Mouse (Mus musculus) adrenal gland, postnatal 4 days (tissue): ENCODE data around the gene Mdga1. TPM values are rescaled to one million over a fixed set of nuclear protein-coding genes. Genes with fewer than 3 reads are reported as not detected.
"Not testable (repeated sequence)": the region's sequence is repeated elsewhere in the genome, so short reads cannot be mapped to it uniquely, and the experiment has no call there.

ENCODE experiments used
- DNase-seq, 2 experiments: peaks; one replicate each; pipeline ENCODE4 v3.0.0; 2021 to 2022; ENCODE audit warnings: low spot score in 2 of 2, mixed read lengths in 2 of 2
- total RNA-seq, 2 experiments: library from RNA; stranded (reverse); gene quantifications; 2 replicates each; pipeline ENCODE4 v1.2.3; 2021

Gene Mdga1
- total RNA-seq, 2 experiments from 2014 or later = 3.1 to 6.8 TPM

DNA sequence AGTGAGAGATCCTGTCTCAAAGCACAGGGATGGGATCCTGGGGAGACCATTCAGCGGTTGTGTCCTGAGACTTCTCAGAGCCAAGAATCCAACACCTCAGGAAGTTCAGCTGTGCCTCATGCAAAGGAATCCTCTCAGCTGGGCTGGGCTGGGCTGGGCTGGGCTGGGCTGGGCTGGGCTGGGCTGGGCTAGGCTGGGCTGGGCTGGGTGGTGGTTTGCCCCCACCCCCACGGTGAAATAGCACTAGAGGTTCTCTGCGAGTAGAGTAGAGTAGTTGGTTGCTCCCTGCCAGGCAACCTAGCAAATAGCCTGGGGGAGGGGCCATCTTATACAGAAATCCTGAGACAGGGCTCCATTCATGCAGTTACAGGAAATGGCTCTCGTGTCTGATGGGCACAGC is 156.6 kb downstream of the Mdga1 start:
- DNase-seq = no peak

DNA sequence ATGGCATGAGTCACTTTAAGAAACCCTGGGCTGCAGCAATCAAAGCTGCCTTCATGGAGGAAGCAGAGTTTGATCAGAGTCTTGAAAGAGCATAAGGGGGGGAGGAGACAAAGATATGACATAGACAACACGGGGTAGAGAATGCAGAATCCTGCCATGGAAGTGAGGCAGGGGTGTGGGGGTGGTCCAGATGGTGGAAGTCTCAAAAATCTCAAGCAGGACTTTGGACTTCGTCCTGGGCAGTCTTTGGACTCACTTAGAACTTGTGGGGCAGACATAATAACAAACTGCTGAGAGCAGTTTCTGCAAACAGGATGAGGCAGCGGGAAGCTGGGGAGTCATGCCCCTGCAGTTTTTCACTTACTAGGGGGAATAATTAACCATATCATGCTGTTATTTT is 166.3 kb downstream of the Mdga1 start:
- DNase-seq = no peak

DNA sequence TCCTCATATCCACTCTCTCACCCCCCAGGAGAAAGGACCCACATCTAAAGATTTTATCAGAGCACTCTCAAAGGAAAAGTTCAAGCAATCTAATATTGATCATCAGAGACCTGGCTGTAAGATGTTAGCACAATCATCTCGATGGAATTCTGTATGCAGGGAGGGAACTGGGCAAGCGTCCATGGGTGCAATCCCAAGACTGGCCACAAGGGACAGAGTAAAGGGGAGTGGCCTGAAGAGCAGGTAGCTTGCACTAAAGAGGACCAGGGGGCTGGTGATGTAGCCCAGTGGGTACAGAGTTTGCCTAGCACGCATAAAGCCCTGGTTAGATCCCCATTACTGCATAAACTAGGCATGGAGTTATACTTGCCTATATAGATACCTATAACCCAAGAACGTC is 168.5 kb downstream of the Mdga1 start:
- DNase-seq = peak; percentile 41 to 67

DNA sequence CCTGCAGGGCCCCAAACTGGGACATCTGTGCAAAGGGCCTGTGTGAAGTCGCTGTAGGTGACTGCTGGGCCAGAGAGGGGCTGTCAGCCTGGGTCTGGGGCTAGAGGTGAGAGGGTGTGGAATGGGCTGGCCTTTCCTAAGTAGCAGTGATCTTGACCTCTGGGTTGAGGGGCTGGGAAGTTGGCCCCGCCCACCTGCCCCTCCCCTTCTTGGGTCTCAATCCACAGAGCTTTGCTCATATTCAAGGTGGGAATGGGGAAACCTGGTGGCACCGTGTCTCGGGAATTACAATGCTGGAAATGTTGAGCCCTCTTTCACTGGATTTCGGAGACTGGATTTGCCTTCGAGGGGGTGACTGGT is 169.8 kb downstream of the Mdga1 start:
- DNase-seq = no peak

DNA sequence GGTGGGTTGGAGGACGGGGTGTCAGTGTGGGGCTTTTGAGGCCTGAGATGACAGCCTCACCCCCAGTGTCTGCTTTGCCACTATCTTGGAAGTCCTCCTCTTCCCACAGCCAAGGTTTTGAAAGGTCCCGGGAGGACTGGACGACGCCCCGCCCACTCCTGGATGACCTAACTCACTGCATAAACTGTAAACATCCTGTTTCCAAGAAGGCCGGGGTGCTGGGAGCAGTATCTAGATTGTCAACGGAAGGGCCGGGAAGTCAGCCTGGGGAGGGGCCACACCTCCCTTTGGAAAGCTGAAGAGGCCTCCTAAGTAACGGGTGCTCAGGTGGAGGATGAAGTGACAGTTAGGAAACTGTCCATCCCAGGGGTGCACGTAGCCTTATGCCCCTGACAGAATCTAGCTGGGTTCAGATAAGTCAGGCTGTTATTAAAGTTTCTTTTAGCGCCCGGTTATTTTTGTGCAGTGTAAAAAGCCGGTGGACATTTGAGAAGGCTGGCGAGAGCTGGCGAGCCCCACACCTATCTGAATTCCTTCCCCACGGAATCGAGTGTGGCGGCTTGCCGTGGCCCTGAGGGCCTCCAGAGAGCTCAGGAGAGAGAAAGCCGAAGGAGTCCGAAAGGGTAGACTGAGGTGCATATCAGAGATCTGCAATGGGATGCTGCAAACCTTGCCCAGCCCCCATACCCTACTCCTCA is 170.3 kb downstream of the Mdga1 start:
- no peak for DNase-seq

DNA sequence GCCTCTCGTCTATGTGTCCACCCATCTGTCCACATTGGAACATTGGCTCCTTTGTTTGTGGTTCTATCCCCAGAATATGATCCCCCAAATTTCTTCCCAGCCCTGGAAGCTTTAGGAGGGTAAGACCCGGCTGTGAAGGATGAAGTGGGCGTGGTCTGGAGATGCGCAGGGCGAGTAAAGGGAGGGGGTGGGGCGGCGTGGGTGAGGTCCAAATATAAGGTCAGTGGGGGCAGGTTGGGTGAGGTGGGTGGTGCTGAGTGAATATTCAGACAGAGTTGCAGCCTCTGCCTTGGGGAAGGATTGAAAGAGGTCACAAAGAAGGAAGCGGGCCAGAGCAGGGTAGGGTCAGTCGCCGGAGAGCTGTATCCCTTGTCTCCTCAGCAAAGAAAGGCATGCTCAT is 171.7 kb downstream of the Mdga1 start:
- DNase-seq = no peak

DNA sequence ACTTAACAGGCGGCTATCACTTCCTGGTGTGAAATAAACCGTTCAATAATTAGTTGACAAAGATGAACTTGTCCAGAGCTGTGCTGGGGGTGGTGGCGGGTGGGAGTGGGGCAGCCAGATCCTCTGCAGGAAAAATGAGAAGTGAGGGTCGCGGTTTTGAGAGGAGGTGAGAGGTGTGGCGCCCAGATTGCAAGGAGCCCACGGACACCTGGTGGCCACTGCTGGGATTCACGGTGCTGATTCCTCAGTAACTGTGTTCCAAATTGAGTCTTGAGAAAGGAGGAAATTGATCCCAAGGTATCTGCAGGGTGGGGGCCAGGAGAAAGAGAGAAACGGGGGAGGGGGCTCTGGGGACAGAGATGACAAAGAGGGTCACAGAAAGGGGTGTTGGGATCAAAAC is 173.1 kb downstream of the Mdga1 start:
- DNase-seq = no peak

DNA sequence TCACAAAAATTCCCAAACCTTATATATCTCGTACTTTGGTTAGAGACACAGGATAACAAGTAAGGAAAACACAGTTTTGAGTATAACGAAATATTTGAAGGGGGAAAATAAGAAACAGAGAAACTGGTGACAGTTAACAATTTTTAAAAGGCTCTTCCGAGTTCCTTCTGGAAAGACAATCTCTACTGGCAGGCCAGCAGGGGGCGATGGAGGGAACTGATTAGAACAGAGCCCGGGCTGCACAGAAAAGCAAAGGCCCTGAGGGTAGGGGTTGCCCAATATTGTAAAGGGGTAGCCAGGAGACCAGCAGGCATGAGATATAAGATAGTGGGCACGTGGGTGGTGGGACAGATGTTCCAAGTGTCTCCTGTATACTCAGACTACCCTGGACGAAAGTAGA is 173.8 kb downstream of the Mdga1 start:
- peak; percentile 49 to 58 for DNase-seq

DNA sequence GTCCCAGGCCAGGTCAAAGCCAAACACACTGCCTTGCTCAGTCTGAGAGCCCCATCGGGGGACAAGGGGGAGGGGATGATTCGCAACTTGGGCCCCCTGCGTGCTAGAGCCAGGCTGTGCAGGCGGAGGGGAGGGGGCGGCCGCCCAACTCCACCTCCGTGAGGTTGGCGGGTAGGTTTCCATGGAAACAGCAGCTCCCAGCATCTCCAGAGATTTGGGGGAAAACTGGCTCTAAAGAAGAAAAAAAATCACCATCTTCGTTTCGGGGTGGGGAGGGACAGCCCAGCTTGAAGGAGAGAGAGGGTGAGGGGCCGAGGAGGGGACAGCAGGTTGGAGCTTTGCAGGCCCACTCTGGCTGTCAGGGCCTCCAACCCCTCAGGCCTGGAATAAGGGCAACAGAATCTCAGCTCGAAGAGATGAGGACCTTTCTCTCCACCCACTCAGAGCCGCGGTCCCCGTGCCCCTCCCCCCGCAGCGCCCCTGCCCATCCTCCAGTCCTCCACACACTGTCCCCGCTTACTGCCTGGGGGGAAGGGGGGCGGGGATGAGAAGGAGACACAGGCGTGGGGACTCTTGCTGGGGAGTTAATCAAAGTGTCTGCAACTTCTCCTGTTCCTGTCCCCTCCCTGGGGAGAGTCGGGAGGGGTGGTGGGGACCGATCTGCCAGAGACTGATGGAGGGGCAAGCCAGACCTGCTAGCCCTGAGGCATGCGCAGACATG is 174.7 kb downstream of the Mdga1 start:
- no peak for DNase-seq

DNA sequence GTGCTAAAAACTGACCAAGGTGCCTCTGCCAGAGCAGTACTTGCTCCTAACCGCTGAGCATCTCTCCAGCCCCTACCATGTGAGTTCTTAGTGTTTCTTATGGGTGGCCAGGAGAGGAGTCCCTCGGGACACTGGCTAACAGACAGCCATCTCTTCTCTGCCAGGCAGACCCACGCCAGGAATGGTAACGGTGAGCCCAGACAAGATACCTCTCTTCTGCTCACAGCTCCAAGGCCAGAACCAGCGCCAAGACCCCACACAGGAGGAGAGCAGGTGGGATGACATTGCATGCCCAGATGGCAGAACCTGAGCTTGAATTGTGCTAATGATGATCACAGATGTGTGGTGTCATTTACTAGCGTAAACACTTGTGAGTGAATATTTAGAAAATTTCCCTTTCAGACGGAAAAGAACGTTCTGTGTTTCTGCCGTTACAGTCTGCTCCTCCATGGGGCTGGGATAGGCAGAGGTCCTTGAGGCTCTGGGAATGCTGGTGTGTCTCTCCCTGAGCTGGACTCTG is 178.3 kb downstream of the Mdga1 start:
- DNase-seq = no peak

DNA sequence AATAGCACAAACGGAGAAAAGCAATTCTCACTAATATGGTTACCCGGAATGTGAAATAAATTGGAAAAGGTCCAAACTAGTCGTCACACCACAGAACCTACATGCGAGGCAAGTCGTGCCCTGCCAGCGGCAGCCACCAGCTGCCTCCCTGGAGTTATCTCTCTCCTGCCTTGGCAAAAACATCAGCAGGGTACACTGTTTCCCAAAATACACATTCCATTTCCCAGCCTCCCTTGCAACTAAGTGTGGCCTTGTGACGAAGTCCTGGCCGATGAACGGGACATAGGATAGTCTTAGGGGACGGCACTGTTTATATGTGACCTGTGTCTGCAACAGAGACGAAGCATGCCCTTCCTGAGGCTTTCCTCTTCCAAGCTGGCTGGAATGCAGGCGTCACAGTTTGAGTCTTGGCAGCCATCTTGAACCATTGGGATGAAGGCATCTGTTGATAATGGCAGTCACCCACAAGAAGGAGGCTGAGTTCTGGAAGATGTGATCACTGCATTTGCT is 179.6 kb downstream of the Mdga1 start:
- no peak for DNase-seq

DNA sequence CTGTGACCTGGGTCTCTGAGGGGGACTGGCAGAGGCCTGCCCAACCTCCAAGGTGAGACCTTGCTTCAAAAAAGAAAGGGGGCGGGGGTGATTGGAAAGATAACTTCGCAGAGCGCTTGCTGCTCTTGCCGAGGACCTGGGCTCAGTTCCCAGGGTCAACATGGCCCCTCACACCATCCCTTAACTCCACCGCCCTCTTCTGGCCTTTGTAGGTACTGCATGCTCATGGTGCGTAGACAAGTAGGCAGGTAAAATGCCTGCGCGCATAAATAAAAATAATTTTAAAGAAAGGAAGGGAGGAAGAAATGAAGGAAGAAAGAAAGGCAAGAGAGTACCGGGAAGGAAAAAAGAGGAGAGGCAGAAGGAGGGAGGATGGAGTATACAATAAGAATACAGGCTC is 180.2 kb downstream of the Mdga1 start:
- DNase-seq = no peak

DNA sequence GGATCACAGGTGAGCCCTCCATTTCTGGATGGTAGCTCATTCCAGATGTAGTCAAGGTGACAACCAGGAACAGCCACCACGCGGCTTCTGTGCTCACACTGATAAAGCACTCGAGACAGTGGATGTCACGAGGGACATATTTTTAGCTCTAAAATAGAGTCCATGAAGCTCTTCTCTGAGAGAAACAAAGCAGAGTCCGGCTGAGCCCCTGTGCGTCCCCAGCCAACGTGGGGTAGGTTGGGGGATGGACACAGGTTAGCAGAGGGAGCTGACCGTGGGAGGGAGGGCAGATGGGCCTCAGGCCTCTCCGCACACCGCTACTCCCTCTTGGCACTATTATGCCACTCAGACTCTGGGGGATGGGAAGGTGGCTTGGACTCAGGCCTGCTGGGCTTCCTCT is 181.3 kb downstream of the Mdga1 start:
- DNase-seq = no peak

DNA sequence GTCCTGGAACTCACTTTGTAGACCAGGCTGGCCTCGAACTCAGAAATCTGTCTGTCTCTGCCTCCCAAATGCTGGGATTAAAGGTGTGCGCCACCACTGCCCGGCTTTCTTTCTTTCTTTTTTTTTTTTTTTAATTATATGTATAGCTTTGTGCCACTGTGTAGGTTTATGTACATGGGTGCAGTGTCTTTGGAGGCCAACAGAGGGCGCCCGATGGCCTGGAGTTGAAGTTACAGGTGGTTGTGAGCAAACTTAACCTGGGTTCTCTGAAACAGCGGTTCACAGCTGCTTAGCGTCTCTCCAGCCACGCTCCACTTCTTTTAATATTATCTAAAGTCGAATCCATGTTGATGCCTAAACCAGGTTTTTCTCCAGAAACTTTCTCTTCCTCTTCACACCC is 185.1 kb downstream of the Mdga1 start:
- DNase-seq = no peak

DNA sequence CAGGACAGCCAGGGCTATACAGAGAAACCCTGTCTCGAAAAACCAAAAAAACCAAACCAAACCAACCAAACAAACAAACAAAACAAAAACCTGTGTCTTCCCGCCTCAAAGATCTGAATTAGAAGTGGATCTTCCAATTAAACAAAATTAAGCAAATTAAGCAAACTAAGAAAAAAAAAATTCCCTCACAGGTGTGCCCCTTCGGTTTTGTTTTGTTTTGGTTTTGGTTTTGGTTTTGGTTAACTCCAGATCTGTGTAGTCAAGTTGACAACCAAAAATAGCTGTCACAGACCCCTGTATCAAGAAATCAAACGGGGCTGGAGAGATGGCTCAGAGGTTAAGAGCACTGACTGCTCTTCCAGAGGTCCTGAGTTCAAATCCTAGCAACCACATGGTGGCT is 188.4 kb downstream of the Mdga1 start:
- not testable (repeated sequence) for DNase-seq

DNA sequence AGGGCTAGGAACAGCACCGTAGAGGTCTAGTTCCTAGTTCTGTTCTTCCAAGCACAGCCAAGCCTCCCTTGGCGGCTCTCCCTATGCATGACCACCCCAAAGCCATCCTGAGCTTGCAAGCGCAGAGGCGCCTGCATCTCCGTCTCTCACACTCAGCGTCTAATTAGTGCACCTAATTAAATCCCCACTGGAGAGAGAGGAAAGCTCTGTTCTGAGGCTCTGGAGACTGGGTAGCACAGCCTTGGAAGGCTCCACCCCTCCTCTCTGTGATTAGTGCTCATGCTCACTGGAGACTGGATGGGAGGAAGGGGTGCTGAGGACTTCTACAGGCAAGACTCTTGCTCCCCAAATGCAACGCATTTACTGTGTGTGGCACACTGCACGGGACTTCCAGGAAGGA is 191.9 kb downstream of the Mdga1 start:
- DNase-seq = no peak

Other genes starting within 250 kb of the Mdga1 start
- 100 to 1,000 TPM; 140 to 145 TPM for gene Zfand3, start 34.6 kb upstream of the Mdga1 start, total RNA-seq